Mouse (Mus musculus) gastrocnemius, postnatal 10 days (tissue): ENCODE measurements around the gene Ephb1. TPM values are rescaled to one million over a fixed set of nuclear protein-coding genes. Genes with fewer than 3 reads are reported as not detected.
A peak's percentile ranks its signal among the peaks of the same experiment; 100 is the strongest.

Source experiments
- DNase-seq: peaks from one replicate; pipeline ENCODE4 v3.0.0; 2021; ENCODE audit warnings: mixed read lengths
- total RNA-seq, 2 experiments: library from RNA; stranded (reverse); gene quantifications; 2 replicates each; pipeline ENCODE4 v1.2.3; 2021

Gene Ephb1
- total RNA-seq, 2 experiments from 2014 or later: 4.7 to 5.7 TPM

- no peak for DNase-seq
Measured at GRCm38 (mm10) chr9:102155876-102156275, 198.6 kb downstream of the Ephb1 start.

- DNase-seq: no peak
Measured at GRCm38 (mm10) chr9:102139181-102139580, 215.3 kb downstream of the Ephb1 start.

GRCm38 (mm10) chr9:102138671-102139070 lies 215.8 kb downstream of the Ephb1 start:
- DNase-seq: no peak

- DNase-seq: no peak
Measured at GRCm38 (mm10) chr9:102138187-102138586, 216.3 kb downstream of the Ephb1 start.

- DNase-seq: no peak
Measured at GRCm38 (mm10) chr9:102130506-102130905, 224.0 kb downstream of the Ephb1 start.

GRCm38 (mm10) chr9:102126510-102126909 lies 228.0 kb downstream of the Ephb1 start:
- no peak for DNase-seq

GRCm38 (mm10) chr9:102122880-102123453 lies 231.5 kb downstream of the Ephb1 start:
- no peak for DNase-seq

GRCm38 (mm10) chr9:102119422-102119821 lies 235.1 kb downstream of the Ephb1 start:
- no peak for DNase-seq

- DNase-seq: no peak
Measured at GRCm38 (mm10) chr9:102115326-102115725, 239.2 kb downstream of the Ephb1 start.

- DNase-seq: no peak
Measured at GRCm38 (mm10) chr9:102111471-102111870, 243.0 kb downstream of the Ephb1 start.

GRCm38 (mm10) chr9:102107978-102108377 lies 246.5 kb downstream of the Ephb1 start:
- no peak for DNase-seq

GRCm38 (mm10) chr9:102107213-102107612 lies 247.3 kb downstream of the Ephb1 start:
- DNase-seq: no peak

GRCm38 (mm10) chr9:102096825-102097224 lies 257.7 kb downstream of the Ephb1 start:
- no peak for DNase-seq

GRCm38 (mm10) chr9:102088598-102088997 lies 265.9 kb downstream of the Ephb1 start:
- DNase-seq: no peak

GRCm38 (mm10) chr9:102086053-102086706 lies 268.3 kb downstream of the Ephb1 start:
- DNase-seq: no peak

- DNase-seq: no peak
Measured at GRCm38 (mm10) chr9:102085477-102085876, 269.0 kb downstream of the Ephb1 start.

GRCm38 (mm10) chr9:102080934-102081333 lies 273.6 kb downstream of the Ephb1 start:
- no peak for DNase-seq

GRCm38 (mm10) chr9:102079151-102079550 lies 275.3 kb downstream of the Ephb1 start:
- DNase-seq: no peak

- DNase-seq: no peak
Measured at GRCm38 (mm10) chr9:102078238-102078637, 276.3 kb downstream of the Ephb1 start.

GRCm38 (mm10) chr9:102075539-102075938 lies 279.0 kb downstream of the Ephb1 start:
- DNase-seq: no peak

- DNase-seq: no peak
Measured at GRCm38 (mm10) chr9:102073404-102073803, 281.1 kb downstream of the Ephb1 start.

- DNase-seq: no peak
Measured at GRCm38 (mm10) chr9:102069151-102069882, 285.2 kb downstream of the Ephb1 start.

- DNase-seq: peak; percentile 36
Measured at GRCm38 (mm10) chr9:102066601-102067000, 287.9 kb downstream of the Ephb1 start.
